Mouse (Mus musculus) CH12.LX (cell line): ENCODE data around the gene Dnajc2. TPM values are rescaled to one million over a fixed set of nuclear protein-coding genes. Genes with fewer than 3 reads are reported as not detected.

Source experiments
- DNase-seq: peaks from one replicate; pipeline ENCODE4 v3.0.0-alpha.2; 2013; ENCODE audit errors: extremely low read depth
- H3K27ac ChIP-seq: 2 replicates; pipeline ENCODE4 v1.5.1; 2012; ENCODE audit warnings: low read depth, mild to moderate bottlenecking, control low read depth, moderate library complexity; ENCODE audit not compliant: insufficient read depth
- H3K27me3 ChIP-seq: replicated peaks from 2 replicates; pipeline ENCODE3; 2012; ENCODE audit warnings: inconsistent platforms
- H3K36me3 ChIP-seq, 2 experiments: replicated peaks in 1 of 2; 2 replicates each; pipeline versions ENCODE3 to v1.6.1; 2012; ENCODE audit warnings: inconsistent platforms in 1 of 2, low read length in 1 of 2, mild to moderate bottlenecking in 1 of 2, mixed read lengths in 1 of 2, moderate library complexity in 1 of 2; ENCODE audit not compliant: control insufficient read depth in 1 of 2, insufficient read depth in 1 of 2
- H3K4me1 ChIP-seq, 2 experiments: 2 replicates each; pipeline ENCODE4 v1.6.1; 2012; ENCODE audit warnings: inconsistent platforms in 1 of 2, moderate library complexity in 1 of 2; ENCODE audit not compliant: insufficient read depth in 2 of 2, control insufficient read depth in 1 of 2
- H3K4me2 ChIP-seq: 2 replicates; pipeline ENCODE4 v1.6.1; 2012; ENCODE audit warnings: low read depth, mild to moderate bottlenecking, control low read depth; ENCODE audit not compliant: poor library complexity, insufficient read depth, severe bottlenecking
- H3K4me3 ChIP-seq, 3 experiments: fragments of 150-350 bp in 1 of 3; sonication (generic) in 1 of 3; replicated peaks in 1 of 3; 2 replicates each; pipeline versions ENCODE3 to v1.5.1; 2011 to 2012; ENCODE audit warnings: low read depth in 2 of 3, low read length in 2 of 3, mild to moderate bottlenecking in 2 of 3, moderate library complexity in 2 of 3, control low read depth in 1 of 3, improper control_type of control experiment in 1 of 3, inconsistent platforms in 1 of 3, mixed read lengths in 1 of 3; ENCODE audit not compliant: poor library complexity in 1 of 3
- H3K79me2 ChIP-seq: replicated peaks from 2 replicates; pipeline ENCODE4 v1.6.1; 2012; ENCODE audit warnings: mild to moderate bottlenecking, moderate library complexity; ENCODE audit not compliant: control insufficient read depth, poor library complexity, insufficient read depth, severe bottlenecking; ENCODE audit errors: extremely low read depth
- H3K9ac ChIP-seq: 2 replicates; pipeline ENCODE4 v1.6.1; 2012; ENCODE audit warnings: low read depth, mild to moderate bottlenecking, control low read depth, moderate library complexity; ENCODE audit not compliant: insufficient read depth
- H3K9me3 ChIP-seq: replicated peaks from 2 replicates; pipeline ENCODE3; 2012; ENCODE audit warnings: low read length, inconsistent platforms, mixed read lengths
- BHLHE40 ChIP-seq: IDR thresholded peaks from 2 replicates; pipeline ENCODE4 v1.6.1; 2011; ENCODE audit warnings: mild to moderate bottlenecking, low read depth, low read length, improper control_type of control experiment
- CHD1 ChIP-seq: IDR thresholded peaks from 2 replicates; pipeline ENCODE4 v1.6.1; 2012; ENCODE audit warnings: low read depth, low read length, improper control_type of control experiment, inconsistent platforms
- CHD2 ChIP-seq: IDR thresholded peaks from 2 replicates; pipeline ENCODE4 v1.6.1; 2011; ENCODE audit warnings: low read length, improper control_type of control experiment
- HCFC1 ChIP-seq: IDR thresholded peaks from 2 replicates; pipeline ENCODE4 v1.6.1; 2012; ENCODE audit warnings: low read depth, mild to moderate bottlenecking, inconsistent platforms, low read length, improper control_type of control experiment
- MAX ChIP-seq: IDR thresholded peaks from 2 replicates; pipeline ENCODE4 v1.6.1; 2011; ENCODE audit warnings: low read length, improper control_type of control experiment
- MAZ ChIP-seq: IDR thresholded peaks from 2 replicates; pipeline ENCODE4 v1.6.1; 2012; ENCODE audit warnings: low read depth, mild to moderate bottlenecking, inconsistent platforms, low read length, improper control_type of control experiment, moderate library complexity
- MEF2A ChIP-seq: IDR thresholded peaks from 2 replicates; pipeline ENCODE4 v1.6.1; 2014; ENCODE audit warnings: low read depth, mild to moderate bottlenecking, inconsistent platforms, low read length, improper control_type of control experiment, borderline replicate concordance
- MXI1 ChIP-seq: IDR thresholded peaks from 2 replicates; pipeline ENCODE4 v1.6.1; 2011; ENCODE audit warnings: mild to moderate bottlenecking, low read depth, low read length, improper control_type of control experiment
- MYC ChIP-seq: IDR thresholded peaks from 2 replicates; pipeline ENCODE4 v1.6.1; 2011; ENCODE audit warnings: low read depth, mild to moderate bottlenecking, improper control_type of control experiment, low read length
- NELFE ChIP-seq: IDR thresholded peaks from 2 replicates; pipeline ENCODE4 v1.6.1; 2011; ENCODE audit warnings: low read depth, low read length, improper control_type of control experiment
- NRF1 ChIP-seq: IDR thresholded peaks from 2 replicates; pipeline ENCODE4 v1.6.1; 2014; ENCODE audit warnings: low read depth, mild to moderate bottlenecking, inconsistent platforms, low read length, improper control_type of control experiment, moderate library complexity
- POLR2A ChIP-seq: IDR thresholded peaks from 2 replicates; pipeline ENCODE4 v1.6.1; 2011; ENCODE audit warnings: low read depth, mild to moderate bottlenecking, improper control_type of control experiment, low read length
- RAD21 ChIP-seq: IDR thresholded peaks from 2 replicates; pipeline ENCODE4 v1.6.1; 2011; ENCODE audit warnings: low read depth, mild to moderate bottlenecking, low read length, improper control_type of control experiment, moderate library complexity
- SIN3A ChIP-seq: IDR thresholded peaks from 2 replicates; pipeline ENCODE4 v1.6.1; 2012; ENCODE audit warnings: low read length, improper control_type of control experiment, inconsistent platforms
- TBP ChIP-seq: conservative IDR thresholded peaks from 2 replicates; pipeline ENCODE4 v1.6.1; 2011; ENCODE audit warnings: low read depth, low read length, improper control_type of control experiment
- TCF12 ChIP-seq: IDR thresholded peaks from 2 replicates; pipeline ENCODE4 v1.6.1; 2014; ENCODE audit warnings: low read depth, mild to moderate bottlenecking, inconsistent platforms, low read length, improper control_type of control experiment
- USF2 ChIP-seq: conservative IDR thresholded peaks from 2 replicates; pipeline ENCODE4 v1.6.1; 2011; ENCODE audit warnings: low read depth, low read length, improper control_type of control experiment
- ZC3H11A ChIP-seq: IDR thresholded peaks from 2 replicates; pipeline ENCODE4 v1.6.1; 2012; ENCODE audit warnings: low read depth, mild to moderate bottlenecking, inconsistent platforms, low read length, improper control_type of control experiment
- dilution Hi-C: fragments of 300-500 bp; cut with MboI; formaldehyde crosslinking; loops from 2 replicates; pipeline ENCODE4 v1.14.3; 2020; ENCODE audit warnings: low sequenced_read_pairs; ENCODE audit not compliant: extremely low pct_unique_long_range_greater_than_20kb, extremely low pct_ligation_motif_present
- in situ Hi-C: fragments of 300-500 bp; cut with MboI; formaldehyde crosslinking; loops from 3 replicates; pipeline ENCODE4 v1.14.3; 2019; ENCODE audit warnings: low sequenced_read_pairs, low pct_ligation_motif_present, low pct_unique_long_range_greater_than_20kb, mixed read lengths
- polyA plus RNA-seq: library from polyadenylated mRNA; unstranded; fragments of >175 nt; gene quantifications from 2 replicates; pipeline ENCODE4 v1.2.1, GENCODE M21; 2012; ENCODE audit warnings: low read depth; ENCODE audit not compliant: insufficient read length
- total RNA-seq, 2 experiments: library from RNA; depleted of rRNA; stranded (reverse); fragments of 300-350 nt in 1 of 2; fragments of >200 nt in 1 of 2; gene quantifications; 2 replicates each; pipeline ENCODE4 v1.2.3; 2012 to 2014

Dnajc2 gene
- total and polyA plus RNA-seq, 3 experiments: 79.2 to 242 (median 138) TPM

DNA sequence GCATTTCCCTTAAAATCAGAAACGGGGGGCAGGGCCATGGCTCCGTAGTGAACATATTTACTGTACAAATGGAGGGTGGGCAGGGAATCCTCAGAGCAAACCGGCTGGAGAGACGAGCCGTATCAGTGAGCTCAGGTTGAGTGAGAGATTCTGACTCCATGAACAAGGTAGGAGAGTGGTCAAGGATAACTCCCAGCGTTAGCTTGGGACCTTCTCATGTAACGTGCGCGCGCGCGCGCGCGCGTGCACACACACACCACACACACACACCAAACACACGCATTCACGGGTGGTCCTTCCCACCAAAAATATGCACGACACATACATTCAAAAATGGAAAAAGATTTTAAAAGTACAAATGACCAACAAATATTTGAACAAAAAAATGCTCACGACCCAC lies 50.0 kb downstream of the Dnajc2 start:
- in situ Hi-C loops: no loop called here
- Histone ChIP-seq H3K9ac (peak overlapping the region; percentile 16; the same call in 1 of the 2 replicates), H3K4me3 (peak overlapping the region; percentile 42 to 65 (median 55)), H3K36me3 (peaks cover 11 to 24% of the 10 kb centered on the region in 2 experiments)
- no peak for DNase-seq
- TF ChIP-seq TCF12: peak; percentile 29; the same call in 1 of the 2 replicates
- TF ChIP-seq RAD21: no peak
- peak; percentile 31 for TF ChIP-seq MAX
- TF ChIP-seq HCFC1: 0 out of 2 replicates have a peak, but pooled peaks have one; percentile 23
- TF ChIP-seq USF2: no peak
- TF ChIP-seq CHD1: no peak; the same call in 1 of the 2 replicates
- TF ChIP-seq NELFE: peak; percentile 43; the same call in 1 of the 2 replicates
- peak; percentile 53; the same call in 1 of the 2 replicates for TF ChIP-seq NRF1
- peak; percentile 67 for TF ChIP-seq BHLHE40
- TF ChIP-seq SIN3A: peak; percentile 42; the same call in 1 of the 2 replicates
- no peak for TF ChIP-seq MEF2A
- no peak; the same call in 1 of the 2 replicates for TF ChIP-seq POLR2A
- no peak for TF ChIP-seq MAZ
- peak; percentile 43; the same call in 1 of the 2 replicates for TF ChIP-seq MXI1
- TF ChIP-seq, all 38 proteins: peak for 8
- Histone ChIP-seq H3K79me2 (peaks cover 16% of the 10 kb centered on the region), H3K4me2 (peak overlapping the region; percentile 30; the same call in 1 of the 2 replicates), H3K4me1 (peaks cover 12 to 28% of the 10 kb centered on the region in 2 experiments), H3K27me3 (no peaks in the 10 kb centered on the region), H3K27ac (no peak overlapping the region), H3K9me3 (no peaks in the 10 kb centered on the region)
- dilution Hi-C loops: no loop called here

DNA sequence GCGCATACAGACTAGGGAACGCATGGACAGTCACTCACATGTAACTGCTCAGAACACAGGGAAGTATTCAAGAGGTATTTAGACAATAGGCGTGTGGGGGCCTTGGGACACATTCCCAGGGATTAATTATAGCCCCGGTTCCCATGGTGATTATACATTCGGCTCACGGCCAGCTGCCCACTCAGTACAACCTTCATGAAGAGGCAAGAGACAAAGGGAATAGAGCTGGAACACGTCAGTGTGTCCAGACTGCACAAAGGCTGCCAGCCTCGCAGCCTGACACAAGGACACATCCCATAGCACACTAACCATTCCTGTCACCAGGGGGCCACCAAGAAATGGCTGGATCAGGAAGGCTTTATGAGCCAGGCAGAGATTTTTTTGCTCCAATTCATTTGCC lies 52.1 kb downstream of the Dnajc2 start:
- Histone ChIP-seq H3K4me1 (peaks cover 10 to 19% of the 10 kb centered on the region in 2 experiments), H3K79me2 (peaks cover 8% of the 10 kb centered on the region), H3K27ac (no peak overlapping the region), H3K4me2 (no peak overlapping the region), H3K9ac (no peak overlapping the region), H3K36me3 (peaks cover 0 to 6% of the 10 kb centered on the region in 2 experiments), H3K9me3 (no peaks in the 10 kb centered on the region), H3K4me3 (no peak overlapping the region), H3K27me3 (no peaks in the 10 kb centered on the region)
- no peak for DNase-seq
- in situ Hi-C loops (no loop called here), dilution Hi-C loops (no loop called here)
- TF ChIP-seq TBP (no peak), MYC (no peak), ZC3H11A (no peak), CHD2 (no peak)
